39 mouse cellular contexts compared by ENCODE assay signal in the genomic region with DNA sequence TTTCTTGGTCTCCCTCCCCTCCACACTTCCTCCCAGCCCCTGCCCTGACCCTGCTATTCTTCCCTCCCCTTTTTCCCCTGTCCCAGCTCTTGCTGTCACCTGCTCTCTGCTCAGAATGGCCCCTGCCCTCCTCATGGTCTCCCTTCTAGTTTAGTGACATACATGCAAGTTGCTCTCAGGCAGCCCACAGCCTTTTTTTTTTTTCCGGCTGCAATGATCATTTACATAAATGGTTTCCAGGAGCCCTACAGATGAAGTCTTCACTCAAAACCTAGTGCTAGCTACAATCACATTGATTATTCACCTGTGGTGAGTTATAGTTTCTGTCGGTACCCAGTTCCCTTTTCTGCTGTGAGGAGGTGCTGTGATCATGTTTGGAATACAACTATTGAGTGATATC. TPM values are rescaled to one million over a fixed set of nuclear protein-coding genes. Genes with fewer than 3 reads are reported as not detected.
"Had no signal": no experiment of that assay in that cellular context is flagged by ENCODE, and none has a peak within 500 bp of the region (broad histone marks: within the 10 kb centered on the region; RNA-seq: fewer than 3 reads in every experiment).

No protein-coding gene starts in this region.

- H3K4me1 ChIP-seq: embryonic facial prominence, embryonic 10.5 days; embryonic facial prominence, embryonic 12.5 days; embryonic facial prominence, embryonic 13.5 days; embryonic facial prominence, embryonic 15.5 days; forebrain, embryonic 10.5 days; forebrain, embryonic 12.5 days; forebrain, embryonic 13.5 days; forebrain, embryonic 15.5 days had no signal

- H3K4me3 ChIP-seq: embryonic facial prominence, embryonic 10.5 days; embryonic facial prominence, embryonic 12.5 days; embryonic facial prominence, embryonic 13.5 days; embryonic facial prominence, embryonic 15.5 days; erythroblast, embryonic 14.5 days; forebrain, embryonic 10.5 days; forebrain, embryonic 12.5 days; forebrain, embryonic 13.5 days; forebrain, embryonic 15.5 days; gastrocnemius, adult 2 months; heart, adult 2 months had no signal

- H3K27me3 ChIP-seq: embryonic facial prominence, embryonic 12.5 days; embryonic facial prominence, embryonic 13.5 days; embryonic facial prominence, embryonic 15.5 days; forebrain, embryonic 12.5 days; forebrain, embryonic 13.5 days; forebrain, embryonic 15.5 days had no signal

- H3K27ac ChIP-seq: embryonic facial prominence, embryonic 10.5 days; embryonic facial prominence, embryonic 12.5 days; embryonic facial prominence, embryonic 13.5 days; embryonic facial prominence, embryonic 15.5 days; forebrain, embryonic 10.5 days; forebrain, embryonic 12.5 days; forebrain, embryonic 13.5 days; forebrain, embryonic 15.5 days; gastrocnemius, adult 2 months; heart, adult 2 months had no signal

- H3K4me2 ChIP-seq: embryonic facial prominence, embryonic 12.5 days; embryonic facial prominence, embryonic 13.5 days; embryonic facial prominence, embryonic 15.5 days; forebrain, embryonic 12.5 days; forebrain, embryonic 13.5 days; forebrain, embryonic 15.5 days had no signal

- H3K9me3 ChIP-seq: embryonic facial prominence, embryonic 10.5 days; embryonic facial prominence, embryonic 12.5 days; embryonic facial prominence, embryonic 13.5 days; embryonic facial prominence, embryonic 15.5 days; forebrain, embryonic 10.5 days; forebrain, embryonic 12.5 days; forebrain, embryonic 13.5 days; forebrain, embryonic 15.5 days had no signal

- H3K36me3 ChIP-seq: embryonic facial prominence, embryonic 10.5 days; embryonic facial prominence, embryonic 12.5 days; embryonic facial prominence, embryonic 13.5 days; embryonic facial prominence, embryonic 15.5 days; forebrain, embryonic 10.5 days; forebrain, embryonic 12.5 days; forebrain, embryonic 15.5 days had no signal

- DNase-seq: cerebellum, adult 9-10 months; cerebellum, adult 9-11 months; cerebellum, postnatal 10 days; cerebellum, postnatal 14 days; cerebellum, postnatal 25 days; cerebellum, postnatal 36 days; embryo, embryonic 11 days; forebrain, postnatal 0 days; gastrocnemius, adult 2 months; gastrocnemius, postnatal 10 days; gastrocnemius, postnatal 14 days; gastrocnemius, postnatal 25 days; gastrocnemius, postnatal 36 days; heart, adult 11 months; heart, adult 18-20 months; heart, adult 2 months had no signal

- H3K9ac ChIP-seq: embryonic facial prominence, embryonic 12.5 days; embryonic facial prominence, embryonic 13.5 days; embryonic facial prominence, embryonic 15.5 days; forebrain, embryonic 12.5 days; forebrain, embryonic 13.5 days; forebrain, embryonic 15.5 days; forebrain, postnatal 0 days had no signal

RNA-seq across cellular contexts. Expression of a gene that starts 8.7 kb away (rescaled TPM):
- total RNA-seq: gastrocnemius, adult 18-20 months; gastrocnemius, adult 2 months; gastrocnemius, adult 8-10 months; gastrocnemius, postnatal 14 days; gastrocnemius, postnatal 25 days; gastrocnemius, postnatal 36 days; granulocyte monocyte progenitor cell, adult 5-6 weeks; heart, adult 18-20 months; heart, adult 2 months; heart, adult 8-10 months had no signal
- polyA plus RNA-seq: erythroblast, embryonic 14.5 days had no signal

RNA-seq across cellular contexts. Expression of a gene that starts 32.7 kb away (rescaled TPM):
- total RNA-seq: common myeloid progenitor, adult 5-6 weeks; forebrain, postnatal 0 days; gastrocnemius, adult 18-20 months; gastrocnemius, adult 2 months; gastrocnemius, adult 8-10 months; gastrocnemius, postnatal 10 days; gastrocnemius, postnatal 14 days; gastrocnemius, postnatal 25 days; gastrocnemius, postnatal 36 days; gastrocnemius, postnatal 4 days; granulocyte monocyte progenitor cell, adult 5-6 weeks; heart, adult 18-20 months; heart, adult 2 months; heart, adult 8-10 months had no signal
- polyA plus RNA-seq: cortical plate, adult 2 months; embryonic facial prominence, embryonic 10.5 days; embryonic facial prominence, embryonic 11.5 days; embryonic facial prominence, embryonic 12.5 days; embryonic facial prominence, embryonic 13.5 days; embryonic facial prominence, embryonic 14.5 days; embryonic facial prominence, embryonic 15.5 days; erythroblast, embryonic 14.5 days; forebrain, embryonic 10.5 days; forebrain, embryonic 11.5 days; forebrain, embryonic 12.5 days; forebrain, embryonic 13.5 days; forebrain, embryonic 14.5 days; forebrain, embryonic 15.5 days; forebrain, embryonic 16.5 days; forebrain, postnatal 0 days; frontal cortex, adult 2 months; gonadal fat pad, adult 2 months; heart, adult 2 months had no signal
